Mouse (Mus musculus): Measurements from ENCODE around the gene Brsk1.

GRCm38 (mm10) chr7:4752821-4753570, 62.6 kb downstream of the Brsk1 start, which contains the start of gene Cox6b2:
- no peak for TF ChIP-seq POLR2A (IDR thresholded peaks at IDR 0.05; ENCODE audit: borderline replicate concordance, extremely low read depth, low read depth, low read length)
- TF ChIP-seq CTCF (IDR thresholded peaks at IDR 0.05; ENCODE audit: insufficient read depth, low read length) = no peak

Measured in lung, adult 2 months (tissue).